Mouse (Mus musculus): ENCODE measurements around the gene Ak9.

Gene Ak9

DNA sequence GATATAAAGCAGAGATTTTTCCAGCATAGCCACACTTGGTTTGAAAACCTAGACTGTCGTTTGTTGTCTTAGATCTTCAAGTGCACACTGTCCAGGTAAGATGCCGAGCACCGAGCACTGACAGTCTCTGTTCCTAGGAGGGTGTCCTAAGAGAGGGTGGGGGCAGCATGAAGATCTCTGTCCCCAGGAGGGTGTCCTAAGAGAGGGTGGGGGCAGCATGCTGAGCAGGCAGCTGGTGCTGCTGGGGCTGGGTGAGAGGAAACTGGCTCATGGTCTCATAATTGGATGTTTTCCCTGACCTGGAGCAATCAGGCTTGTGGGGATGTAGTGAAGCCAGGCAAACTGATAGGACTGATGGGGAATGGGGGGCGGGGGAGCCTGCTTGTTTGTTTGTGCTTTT, 156.2 kb downstream of the Ak9 start:
- DNase-seq: no peak

GRCm38 (mm10) chr10:41460501-41460900, 156.7 kb downstream of the Ak9 start:
- DNase-seq: peak; percentile 11

DNA sequence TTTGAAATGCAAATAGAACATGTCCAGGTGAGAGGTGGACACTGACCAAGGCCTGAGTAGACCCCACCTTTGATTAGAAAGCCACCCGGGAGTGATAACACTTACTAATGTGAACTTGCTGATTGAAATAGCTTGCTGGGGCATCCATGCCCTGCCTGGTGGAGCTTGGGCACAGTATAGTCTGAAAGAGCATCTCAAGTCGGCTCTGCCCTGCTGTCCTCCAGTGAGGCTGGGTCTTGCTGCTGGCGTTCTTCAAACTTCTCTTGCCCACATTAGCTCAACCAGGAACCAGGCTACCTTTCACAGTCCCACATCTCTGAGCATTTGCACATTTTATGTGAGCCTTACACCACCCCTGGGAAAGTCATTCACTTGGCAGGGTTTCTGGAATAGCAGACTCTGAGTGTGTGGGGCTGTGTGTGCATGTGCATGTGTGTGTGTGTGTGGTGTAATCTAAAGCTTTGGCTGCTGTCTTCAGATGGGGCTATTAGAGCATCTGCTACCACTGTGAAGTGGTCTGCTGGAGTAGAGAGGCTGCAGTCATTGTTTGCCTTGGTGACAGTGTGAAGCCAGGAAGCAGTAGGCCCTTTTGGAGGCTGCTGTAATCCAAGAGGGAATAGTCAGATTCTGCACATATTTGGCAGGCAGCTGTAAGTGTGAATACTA, 157.4 kb downstream of the Ak9 start:
- no peak for DNase-seq

- peak; percentile 28 for DNase-seq
Observed at GRCm38 (mm10) chr10:41464401-41464955, 160.7 kb downstream of the Ak9 start.

GRCm38 (mm10) chr10:41467325-41467724, 163.5 kb downstream of the Ak9 start:
- DNase-seq: peak; percentile 48

- DNase-seq: no peak
Observed at GRCm38 (mm10) chr10:41470693-41471092, 166.9 kb downstream of the Ak9 start.

- DNase-seq: no peak
Observed at GRCm38 (mm10) chr10:41472534-41472933, 168.8 kb downstream of the Ak9 start.

DNA sequence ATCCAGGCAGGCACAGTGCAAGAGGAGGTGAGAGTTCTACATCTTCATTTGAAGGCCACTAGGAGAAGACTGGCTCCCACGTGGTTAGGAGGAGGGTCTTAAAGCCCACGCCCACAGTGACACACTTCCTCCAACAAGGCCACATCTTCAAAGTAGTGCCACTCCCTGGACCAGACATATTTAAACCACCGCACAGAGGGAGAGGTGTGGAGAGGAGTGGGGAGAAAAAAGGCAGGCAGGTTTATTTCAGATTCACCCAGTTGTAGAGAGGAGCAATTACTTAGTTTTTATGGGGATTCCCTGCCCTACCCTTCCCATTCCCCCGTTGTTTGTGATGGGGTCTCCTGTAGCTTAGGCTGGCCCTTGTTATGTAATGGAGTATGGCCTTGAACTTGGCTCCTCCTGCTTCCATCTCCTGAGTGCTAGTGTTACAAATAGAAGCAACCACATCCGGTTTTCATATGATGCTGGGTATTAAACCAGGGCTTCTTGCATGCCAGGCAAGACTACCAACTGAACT, 169.2 kb downstream of the Ak9 start:
- DNase-seq: no peak

GRCm38 (mm10) chr10:41473782-41474468, 170.1 kb downstream of the Ak9 start:
- DNase-seq: no peak

DNA sequence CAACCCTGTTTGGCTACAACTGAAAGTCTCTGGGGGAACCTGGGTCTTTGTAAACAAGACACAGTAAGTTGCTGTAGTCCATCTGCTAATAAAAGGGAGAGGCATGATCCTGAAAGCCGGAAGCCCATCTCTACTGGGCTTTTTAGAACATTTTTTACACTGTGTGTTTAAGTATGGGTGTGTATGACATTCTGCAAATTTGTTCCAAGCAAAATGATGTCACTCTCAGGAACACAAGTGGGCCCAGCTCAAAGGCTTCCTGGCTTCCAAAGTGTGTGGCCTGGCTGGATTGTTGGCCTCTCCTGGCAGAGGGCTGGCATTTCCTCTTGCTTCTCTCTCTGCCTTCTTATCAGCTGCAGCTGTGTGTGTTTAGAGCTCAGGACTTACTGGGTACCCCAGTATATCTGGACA, 171.2 kb downstream of the Ak9 start:
- no peak for DNase-seq

DNA sequence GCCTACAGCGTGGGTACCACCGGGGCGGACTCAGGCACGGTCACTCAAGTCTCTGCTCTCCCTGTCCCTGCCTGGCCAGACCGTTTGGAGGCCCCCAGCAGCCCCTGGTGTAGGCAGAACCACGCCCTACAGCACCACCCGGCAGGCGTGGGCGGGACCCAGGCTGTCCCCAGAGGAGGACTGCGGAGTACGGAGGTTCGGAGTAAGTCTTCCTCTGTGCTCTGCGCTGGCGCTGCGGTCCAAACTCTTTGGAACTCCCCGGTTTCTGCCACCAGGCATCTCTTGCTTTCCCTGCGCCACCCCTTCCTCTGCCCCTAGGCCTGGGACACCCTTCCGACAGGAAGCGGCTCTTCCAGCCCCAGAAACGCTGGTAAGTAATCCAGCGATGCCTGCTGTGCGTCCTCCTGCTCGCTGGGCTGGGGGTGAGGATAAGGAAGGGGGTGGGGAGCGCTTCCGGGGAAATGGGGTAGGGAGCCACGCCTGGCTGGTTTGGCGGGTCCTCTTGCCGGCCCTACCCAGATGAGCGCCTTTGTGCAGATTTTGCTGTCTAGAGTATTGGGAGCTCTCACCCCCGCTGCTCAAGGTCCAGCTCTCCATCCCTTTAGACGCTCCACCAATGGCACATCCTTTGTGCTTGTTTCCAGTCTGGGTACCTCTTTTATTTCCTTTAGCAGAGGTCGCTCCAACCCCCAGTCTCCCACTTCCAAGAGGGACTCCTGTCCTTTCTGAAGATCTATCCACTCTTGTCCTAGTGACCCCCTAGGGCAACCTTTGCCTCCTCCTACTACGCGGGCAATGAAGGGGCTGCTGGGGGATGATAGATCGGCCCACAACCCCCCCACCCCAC, 172.6 kb downstream of the Ak9 start, which contains the start of gene Mical1:
Gene Mical1 (plus strand): TSS at position 144 of the 847 bp plus-strand sequence.
- DNase-seq: peak; percentile 78

DNA sequence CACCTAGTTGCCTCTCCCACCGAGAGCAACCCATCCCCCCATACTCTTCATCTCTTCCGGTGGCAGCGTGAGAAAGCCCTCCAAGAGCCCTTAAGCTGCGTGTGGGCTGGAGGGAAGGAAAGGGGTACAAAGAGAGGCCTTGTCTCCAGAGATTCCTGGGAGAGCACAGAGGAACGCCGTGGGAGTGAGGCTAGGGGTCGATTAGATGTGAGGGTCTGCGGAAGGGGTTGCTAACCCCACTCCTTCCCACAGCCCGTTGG, 173.2 kb downstream of the Ak9 start:
- DNase-seq: peak; percentile 87

DNA sequence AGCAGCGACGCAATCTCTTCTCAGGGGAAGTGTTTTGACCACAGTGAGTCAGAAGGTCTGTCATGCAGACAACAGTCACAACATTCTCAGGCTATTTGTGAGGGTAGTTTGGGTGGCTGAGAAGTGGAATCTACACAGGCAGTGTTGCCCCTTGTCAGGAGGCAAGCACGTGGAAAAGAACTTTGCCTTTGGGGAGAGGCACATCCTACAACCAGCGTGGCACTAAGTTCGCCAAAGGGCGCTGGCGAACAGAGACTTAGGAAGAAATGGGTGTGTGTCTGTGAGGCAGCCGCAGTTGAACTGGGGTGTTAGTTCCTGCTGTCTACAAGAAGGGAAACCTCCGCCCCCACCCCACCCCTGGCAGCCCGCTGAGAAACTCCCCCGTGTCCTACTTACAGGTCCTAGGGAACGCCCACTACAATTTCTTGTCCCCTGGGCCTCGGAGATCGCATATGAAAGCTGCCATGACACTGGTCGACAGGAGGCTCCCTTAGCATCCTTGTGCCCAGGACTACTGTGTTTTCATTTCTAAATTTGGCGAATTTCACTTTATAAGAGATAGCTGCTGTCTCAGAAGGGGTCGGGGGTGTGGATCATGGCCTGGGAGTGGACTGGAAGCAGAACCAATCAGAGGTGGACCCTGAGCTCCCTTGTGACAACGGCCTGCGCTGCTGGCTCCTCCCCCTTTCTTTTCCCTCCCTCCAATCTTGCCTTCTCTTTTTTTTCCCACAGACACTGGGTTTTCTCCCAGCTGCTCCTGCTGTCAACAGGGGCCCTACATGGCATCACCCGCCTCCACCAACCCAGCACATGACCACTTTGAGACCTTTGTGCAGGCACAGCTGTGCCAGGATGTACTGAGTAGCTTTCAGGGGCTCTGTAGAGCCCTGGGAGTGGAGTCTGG, 173.8 kb downstream of the Ak9 start:
- peak; percentile 93 for DNase-seq

DNA sequence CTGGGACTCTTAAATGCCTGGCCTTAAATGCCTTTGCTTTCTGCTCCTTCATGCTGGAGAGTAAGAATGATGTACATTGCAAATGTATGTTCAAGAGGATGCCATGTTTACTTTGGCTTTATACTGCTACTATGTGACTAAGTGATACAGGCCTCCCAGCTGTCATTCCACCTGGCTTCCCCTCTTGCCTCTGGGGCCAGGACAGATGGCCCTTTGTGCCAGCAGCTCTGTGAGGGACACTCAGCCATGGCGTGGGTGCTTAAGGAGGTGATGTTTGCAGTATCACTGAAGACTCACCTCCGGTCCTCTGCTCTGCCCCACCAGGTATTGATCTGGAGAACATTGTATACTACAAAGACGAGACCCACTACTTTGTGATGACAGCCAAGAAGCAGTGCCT, 176.2 kb downstream of the Ak9 start:
- no peak for DNase-seq

DNA sequence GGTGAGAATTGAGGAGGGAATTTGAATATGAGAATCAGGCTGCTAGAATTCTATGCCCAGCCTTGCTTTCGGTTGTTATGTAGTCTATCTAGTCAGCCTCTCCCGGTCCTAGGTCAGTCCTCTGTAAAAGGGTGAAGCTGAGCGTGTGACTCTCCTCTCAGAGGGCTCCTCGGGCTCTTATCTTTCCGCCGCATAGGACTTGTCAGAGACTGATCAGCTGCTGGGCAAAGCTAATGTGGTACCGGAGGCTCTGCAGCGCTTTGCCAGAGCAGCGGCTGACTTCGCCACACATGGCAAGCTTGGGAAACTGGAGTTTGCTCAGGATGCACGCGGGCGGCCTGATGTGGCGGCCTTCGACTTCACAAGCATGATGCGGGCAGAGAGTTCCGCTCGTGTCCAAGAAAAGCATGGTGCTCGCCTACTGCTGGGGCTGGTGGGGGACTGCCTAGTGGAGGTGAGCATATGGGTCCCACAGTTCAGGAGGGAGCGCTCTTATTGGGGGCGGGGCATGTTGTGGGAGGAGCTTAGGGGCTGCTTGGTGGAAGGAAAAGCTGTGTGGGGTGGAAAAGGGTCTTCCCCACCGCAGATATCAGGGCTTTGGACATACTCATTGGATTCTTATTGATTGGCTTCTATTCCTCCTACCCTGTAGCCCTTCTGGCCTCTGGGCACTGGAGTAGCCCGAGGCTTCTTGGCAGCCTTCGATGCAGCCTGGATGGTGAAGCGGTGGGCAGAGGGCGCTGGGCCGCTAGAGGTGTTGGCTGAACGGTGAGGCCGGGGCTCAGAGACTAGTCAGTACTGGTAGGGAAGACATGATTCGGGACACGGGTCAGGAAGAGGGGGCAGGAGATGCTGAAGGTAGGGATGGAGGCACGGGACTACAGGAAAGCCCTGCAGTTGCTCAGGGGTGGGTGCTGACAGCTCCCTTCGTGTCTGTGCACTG, 177.4 kb downstream of the Ak9 start:
- DNase-seq: no peak

DNA sequence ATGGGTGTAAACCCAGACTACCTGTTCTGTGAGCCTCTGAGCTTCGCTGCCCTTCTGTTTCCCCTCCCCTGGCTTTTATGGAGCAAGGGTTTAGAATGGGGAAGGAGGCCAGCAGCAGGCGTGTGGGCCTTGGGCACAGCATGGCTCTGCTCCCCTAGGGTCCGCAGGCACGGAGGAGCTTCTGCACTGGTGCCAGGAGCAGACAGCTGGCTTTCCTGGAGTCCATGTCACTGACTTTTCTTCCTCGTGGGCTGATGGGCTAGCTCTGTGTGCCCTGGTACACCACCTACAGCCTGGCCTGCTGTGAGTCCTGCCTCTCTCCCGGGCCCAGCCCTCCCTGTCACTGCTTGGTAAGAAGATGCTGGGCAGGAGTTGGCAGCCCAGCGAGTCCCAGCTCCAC, 178.7 kb downstream of the Ak9 start:
- DNase-seq: no peak
